Mouse (Mus musculus) forebrain, embryonic 10.5 days (tissue): ENCODE data around the gene Tpgs1. TPM values are rescaled to one million over a fixed set of nuclear protein-coding genes. Genes with fewer than 3 reads are reported as not detected.

Experiments
- DNase-seq: peaks from one replicate; pipeline ENCODE4 v3.0.0-alpha.2; 2017; ENCODE audit warnings: low spot score; ENCODE audit errors: extremely low spot score
- H3K27ac ChIP-seq: fragments of 300-500 bp; sonication (generic); 2 replicates; pipeline ENCODE4 v1.5.1; 2016; ENCODE audit warnings: mild to moderate bottlenecking
- H3K27me3 ChIP-seq: fragments of 300-500 bp; sonication (generic); 2 replicates; pipeline ENCODE4 v1.6.1; 2016; ENCODE audit warnings: mild to moderate bottlenecking; ENCODE audit not compliant: poor library complexity, severe bottlenecking
- H3K36me3 ChIP-seq: fragments of 300-500 bp; sonication (generic); replicated peaks from 2 replicates; pipeline ENCODE4 v1.6.1; 2016; ENCODE audit warnings: mild to moderate bottlenecking, moderate library complexity
- H3K4me1 ChIP-seq: fragments of 300-500 bp; sonication (generic); 2 replicates; pipeline ENCODE4 v1.6.1; 2016
- H3K4me3 ChIP-seq: fragments of 300-500 bp; sonication (generic); 2 replicates; pipeline ENCODE4 v1.5.1; 2016; ENCODE audit warnings: mild to moderate bottlenecking, moderate library complexity
- H3K9me3 ChIP-seq: fragments of 300-500 bp; sonication (generic); 2 replicates; pipeline ENCODE4 v1.6.1; 2016; ENCODE audit warnings: mild to moderate bottlenecking, moderate library complexity
- WGBS: fragments of 180-500 bp; shearing (Covaris S2); methylation state at CpG from one replicate; pipeline ENCODE4 v1.1.7; 2016; 5-methylcytosine and 5-hydroxymethylcytosine counted together
- polyA plus RNA-seq: library from polyadenylated mRNA; unstranded; fragments of >200 nt; fragmentation: Nextera tagmentation; extraction: Ambion mirVana; gene quantifications from 2 replicates; pipeline ENCODE4 v1.2.1, GENCODE M21; 2016

Tpgs1 gene
- polyA plus RNA-seq, 1 experiment from 2014 or later = 63.8 TPM

DNA sequence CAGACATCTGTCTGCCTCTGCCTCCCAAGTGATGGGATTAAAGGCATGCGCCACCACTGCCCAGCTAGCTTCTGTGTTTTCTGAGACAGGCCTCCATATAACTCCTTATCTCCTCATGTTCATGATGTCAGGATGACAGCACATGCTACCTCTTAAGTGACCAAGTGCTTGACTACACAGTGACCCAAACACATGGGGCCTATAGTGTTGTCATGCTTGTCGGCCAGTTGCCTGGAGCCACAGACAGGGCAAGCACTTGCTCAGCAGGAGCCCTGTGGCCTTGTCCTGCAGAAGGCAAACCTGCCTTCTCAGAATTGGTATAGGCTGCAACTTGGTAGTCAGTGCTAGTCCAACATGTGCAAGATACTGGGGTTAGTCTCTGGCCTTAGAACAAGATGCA, 17.1 kb downstream of the Tpgs1 start:
- no peak overlapping the region for H3K27ac ChIP-seq
- no peak overlapping the region for H3K4me3 ChIP-seq
- H3K4me1 ChIP-seq = peaks cover 26% of the 10 kb centered on the region
- no peak for DNase-seq
- no peaks in the 10 kb centered on the region for H3K27me3 ChIP-seq
- 92% methylated on average over 2 of the region's 2 CpGs for WGBS
- no peaks in the 10 kb centered on the region for H3K9me3 ChIP-seq
- H3K36me3 ChIP-seq = peaks cover 64% of the 10 kb centered on the region

- peaks cover 64% of the 10 kb centered on the region for H3K36me3 ChIP-seq
- peaks cover 22% of the 10 kb centered on the region for H3K4me1 ChIP-seq
- WGBS = 96% methylated on average over 1 of the region's 1 CpGs
- no peak for DNase-seq
- H3K27ac ChIP-seq = no peak overlapping the region
- no peaks in the 10 kb centered on the region for H3K27me3 ChIP-seq
- H3K4me3 ChIP-seq = no peak overlapping the region
- H3K9me3 ChIP-seq = peaks cover under 1% of the 10 kb centered on the region; the same call in 1 of the 2 replicates
Measured at GRCm38 (mm10) chr10:79686691-79687090, 17.5 kb downstream of the Tpgs1 start.

DNA sequence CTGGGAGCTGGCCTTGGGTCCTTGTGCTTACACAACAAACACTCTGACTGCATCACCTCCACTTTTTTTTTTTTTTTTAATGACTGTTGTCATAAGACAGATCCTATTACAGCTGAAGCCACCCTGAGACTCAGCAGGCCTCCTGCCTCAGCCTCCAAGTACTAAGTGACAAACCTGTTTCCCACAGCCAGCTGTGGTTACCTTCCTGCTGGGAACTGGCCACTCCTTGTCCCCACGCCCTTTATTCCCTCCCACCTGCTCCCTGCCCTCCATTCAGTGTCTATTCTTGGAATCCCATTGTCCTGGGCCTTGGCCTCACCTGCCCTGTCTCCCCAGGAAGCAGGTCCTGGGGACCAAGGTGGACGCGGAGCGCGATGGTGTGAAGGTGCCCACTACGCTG, 18.3 kb downstream of the Tpgs1 start:
- Histone ChIP-seq H3K9me3 (peaks cover 7% of the 10 kb centered on the region), H3K27me3 (no peaks in the 10 kb centered on the region), H3K27ac (no peak overlapping the region), H3K4me3 (no peak overlapping the region), H3K4me1 (peaks cover 19% of the 10 kb centered on the region), H3K36me3 (peaks cover 69% of the 10 kb centered on the region)
- 98% methylated on average over 6 of the region's 6 CpGs for WGBS
- no peak for DNase-seq

GRCm38 (mm10) chr10:79688720-79689119, 19.6 kb downstream of the Tpgs1 start, which contains the start of gene Gzmm:
Gzmm (plus strand) TSS chr10:79689020.
- H3K9me3 ChIP-seq = peaks cover 7% of the 10 kb centered on the region
- no peak within 1 kb of the TSS for H3K27ac ChIP-seq
- peaks cover 69% of the 10 kb centered on the region for H3K36me3 ChIP-seq
- no peaks in the 10 kb centered on the region for H3K27me3 ChIP-seq
- 89% methylated on average over 4 of the region's 4 CpGs for WGBS
- H3K4me1 ChIP-seq = peaks cover 9% of the 10 kb centered on the region
- no peak within 1 kb of the TSS for H3K4me3 ChIP-seq
- DNase-seq = no peak

DNA sequence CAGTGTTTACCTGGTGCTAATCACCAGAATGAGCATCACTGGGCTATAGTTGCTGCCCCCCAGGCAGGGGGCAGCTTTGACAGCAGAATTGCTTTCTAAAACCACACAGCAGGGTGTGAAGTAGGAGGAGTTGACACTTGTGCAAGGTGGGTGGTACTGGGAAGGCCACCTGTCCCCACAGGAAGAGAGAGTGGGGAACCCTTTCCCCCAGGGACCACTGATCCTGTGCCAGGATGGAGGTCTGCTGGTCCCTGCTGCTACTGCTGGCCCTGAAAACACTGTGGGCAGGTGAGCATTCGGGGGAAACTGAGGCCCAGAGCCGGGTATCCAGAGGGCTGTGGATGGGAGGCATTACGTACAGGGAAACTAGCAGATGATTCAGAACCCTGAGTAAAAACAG, 20.0 kb downstream of the Tpgs1 start:
- no peak overlapping the region for H3K4me3 ChIP-seq
- no peaks in the 10 kb centered on the region for H3K27me3 ChIP-seq
- H3K27ac ChIP-seq = no peak overlapping the region
- DNase-seq = no peak
- H3K36me3 ChIP-seq = peaks cover 64% of the 10 kb centered on the region
- 93% methylated on average over 3 of the region's 3 CpGs for WGBS
- peaks cover 4% of the 10 kb centered on the region for H3K4me1 ChIP-seq
- H3K9me3 ChIP-seq = peaks cover 7% of the 10 kb centered on the region

- no peak for DNase-seq
- H3K9me3 ChIP-seq = peaks cover 7% of the 10 kb centered on the region
- peaks cover 35% of the 10 kb centered on the region for H3K36me3 ChIP-seq
- 98% methylated on average over 2 of the region's 2 CpGs for whole genome bisulfite sequencing
- no peak overlapping the region for H3K27ac ChIP-seq
- no peak overlapping the region for H3K4me3 ChIP-seq
- peaks cover 15% of the 10 kb centered on the region for H3K4me1 ChIP-seq
- no peaks in the 10 kb centered on the region for H3K27me3 ChIP-seq
Measured at GRCm38 (mm10) chr10:79691986-79692548, 22.9 kb downstream of the Tpgs1 start.

DNA sequence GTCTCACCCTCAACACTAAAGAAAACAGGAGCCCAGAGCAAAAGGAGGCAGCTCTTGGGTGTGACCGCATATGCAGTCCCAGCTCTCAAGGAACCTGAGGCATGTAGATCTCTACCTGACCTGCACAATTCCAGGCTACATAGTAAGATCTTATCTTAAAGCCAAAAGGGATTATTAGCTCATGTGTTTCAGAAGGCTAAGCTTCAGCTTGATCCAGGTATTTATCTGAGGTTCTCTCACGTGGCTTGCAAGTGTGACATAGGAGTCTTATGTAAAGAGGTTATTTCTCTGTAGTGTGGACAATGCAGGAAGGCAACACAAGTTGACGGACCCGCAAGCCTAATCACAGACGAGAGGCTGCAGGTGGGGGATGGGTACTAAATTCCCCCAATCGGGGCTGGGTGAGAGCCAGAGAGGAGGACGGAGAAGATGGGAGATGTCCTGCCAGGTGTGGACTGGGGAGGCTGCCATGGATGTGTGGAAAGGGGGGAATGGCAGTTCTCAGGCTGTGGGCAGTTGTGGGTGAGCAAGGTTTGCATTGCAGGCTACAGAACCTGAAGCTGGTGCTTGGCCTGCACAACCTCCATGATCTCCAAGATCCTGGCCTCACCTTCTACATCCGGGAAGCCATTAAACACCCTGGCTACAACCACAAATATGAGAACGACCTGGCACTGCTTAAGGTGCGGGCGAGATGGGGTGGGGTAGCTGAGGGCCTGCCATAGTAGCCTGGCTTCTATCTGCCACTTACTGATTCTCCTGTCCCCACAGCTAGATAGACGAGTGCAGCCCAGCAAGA, 24.6 kb downstream of the Tpgs1 start:
- Histone ChIP-seq H3K9me3 (peaks cover 7% of the 10 kb centered on the region), H3K4me1 (peaks cover 15% of the 10 kb centered on the region), H3K27me3 (no peaks in the 10 kb centered on the region), H3K4me3 (no peak overlapping the region), H3K27ac (no peak overlapping the region; the same call in 1 of the 2 replicates), H3K36me3 (peaks cover 18% of the 10 kb centered on the region)
- WGBS = 80% methylated on average over 12 of the region's 12 CpGs
- DNase-seq = no peak

GRCm38 (mm10) chr10:79694379-79694655, 25.1 kb downstream of the Tpgs1 start:
- Histone ChIP-seq H3K4me1 (peaks cover 15% of the 10 kb centered on the region), H3K36me3 (peaks cover 13% of the 10 kb centered on the region), H3K4me3 (no peak overlapping the region), H3K27me3 (no peaks in the 10 kb centered on the region), H3K27ac (no peak overlapping the region), H3K9me3 (peaks cover 7% of the 10 kb centered on the region)
- DNase-seq = no peak
- 89% methylated on average over 6 of the region's 6 CpGs for WGBS

- DNase-seq = peak; percentile 70
- WGBS = 69% methylated on average over 13 of the region's 13 CpGs
- peak overlapping the region; percentile 40; the same call in 1 of the 2 replicates for H3K27ac ChIP-seq
- 0 out of 2 replicates have a peak overlapping the region, but pooled peaks have one; percentile 2 for H3K4me3 ChIP-seq
- peaks cover 5% of the 10 kb centered on the region; the same call in 1 of the 2 replicates for H3K36me3 ChIP-seq
- peaks cover 15% of the 10 kb centered on the region for H3K4me1 ChIP-seq
- peaks cover 7% of the 10 kb centered on the region for H3K9me3 ChIP-seq
- H3K27me3 ChIP-seq = no peaks in the 10 kb centered on the region
Measured at GRCm38 (mm10) chr10:79695231-79696128, 26.3 kb downstream of the Tpgs1 start.

DNA sequence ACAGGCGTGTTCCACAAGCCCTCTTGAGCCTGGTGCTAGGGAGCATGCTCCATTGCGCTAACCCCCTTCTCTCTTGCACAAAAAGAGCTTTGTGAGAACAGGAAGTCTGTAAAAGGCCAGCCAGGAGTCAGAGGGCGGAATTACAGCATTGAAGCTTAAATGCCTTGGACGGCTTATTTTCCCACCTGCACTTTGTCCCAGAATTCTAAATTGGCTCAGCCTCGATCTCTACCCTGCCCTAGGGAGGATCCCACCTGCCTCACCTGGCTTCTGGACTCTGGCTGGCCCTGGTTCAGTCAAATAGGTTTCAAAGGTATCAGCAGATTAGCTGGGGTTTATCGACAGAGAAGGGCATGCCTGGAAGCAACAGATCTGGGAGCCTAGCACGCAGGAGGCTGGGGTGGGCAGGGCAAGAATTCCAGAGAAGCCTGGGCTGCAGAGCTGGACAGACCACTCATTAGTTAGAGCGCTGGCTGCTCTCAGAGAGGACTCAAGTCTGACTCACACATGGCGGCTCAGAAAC, 27.0 kb downstream of the Tpgs1 start:
- 62% methylated on average over 9 of the region's 9 CpGs for WGBS
- DNase-seq = no peak
- peak overlapping the region; percentile 40; the same call in 1 of the 2 replicates for H3K27ac ChIP-seq

DNA sequence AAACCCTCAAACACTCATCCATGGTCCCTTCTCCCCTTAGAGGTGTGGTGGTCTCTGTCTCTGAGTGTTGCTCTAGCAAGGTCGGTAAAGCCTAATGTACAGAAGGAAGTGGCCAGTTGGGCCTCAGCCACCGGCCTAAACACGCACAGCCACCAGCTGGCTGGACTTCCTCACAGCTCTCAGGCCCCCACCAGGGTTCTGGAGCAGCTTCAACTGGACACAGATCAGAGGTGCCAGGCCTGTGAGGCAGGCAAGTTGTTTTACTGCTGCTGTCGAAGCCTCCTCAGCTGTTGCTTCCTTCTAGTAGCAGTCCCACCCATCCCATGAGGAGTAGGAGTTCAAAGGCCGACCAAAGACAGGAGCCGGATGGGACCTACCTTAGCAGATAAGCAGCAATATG, 28.7 kb downstream of the Tpgs1 start:
- Histone ChIP-seq H3K27ac (no peak overlapping the region), H3K27me3 (no peaks in the 10 kb centered on the region), H3K36me3 (no peaks in the 10 kb centered on the region), H3K9me3 (no peaks in the 10 kb centered on the region), H3K4me1 (peaks cover 31% of the 10 kb centered on the region), H3K4me3 (no peak overlapping the region)
- DNase-seq = no peak
- WGBS = 84% methylated on average over 6 of the region's 6 CpGs

More for the DNA sequence above, 27.0 kb downstream of the Tpgs1 start:
- H3K36me3 ChIP-seq = peaks cover 5% of the 10 kb centered on the region; the same call in 1 of the 2 replicates
- H3K4me3 ChIP-seq = no peak overlapping the region
- peaks cover 7% of the 10 kb centered on the region for H3K9me3 ChIP-seq
- no peaks in the 10 kb centered on the region for H3K27me3 ChIP-seq
- H3K4me1 ChIP-seq = peaks cover 22% of the 10 kb centered on the region

- Histone ChIP-seq H3K27ac (no peak overlapping the region), H3K36me3 (no peaks in the 10 kb centered on the region), H3K4me1 (peaks cover 31% of the 10 kb centered on the region), H3K27me3 (no peaks in the 10 kb centered on the region), H3K4me3 (no peak overlapping the region), H3K9me3 (no peaks in the 10 kb centered on the region)
- no peak for DNase-seq
- whole genome bisulfite sequencing = 97% methylated on average over 6 of the region's 6 CpGs
Measured at GRCm38 (mm10) chr10:79698459-79698858, 29.3 kb downstream of the Tpgs1 start.
